Mouse (Mus musculus): ENCODE results near the gene Polm.

DNA sequence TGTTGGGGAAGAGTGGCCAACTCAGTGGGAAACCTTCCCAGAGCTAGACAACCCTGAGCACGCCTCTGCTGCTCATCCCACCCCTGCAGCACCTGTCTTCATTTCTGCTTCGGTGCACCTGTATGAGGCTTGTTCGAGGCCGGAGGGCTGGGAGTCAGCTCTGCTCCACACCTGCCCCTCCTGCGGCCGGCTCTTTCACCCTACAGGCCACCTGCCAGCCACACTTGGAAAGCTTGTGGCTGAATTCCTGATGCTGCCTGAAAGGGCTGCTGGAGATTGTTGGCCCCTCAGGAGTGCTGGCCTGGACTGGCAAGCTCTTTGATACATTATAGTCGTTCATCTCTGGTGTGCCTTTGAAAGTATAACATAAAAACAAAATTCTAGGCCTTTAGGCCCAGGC is 2.5 kb upstream of the Polm start:
- TF ChIP-seq CTCF (IDR thresholded peaks at IDR 0.05; ENCODE audit: insufficient read depth, low read length), result no peak
- TF ChIP-seq POLR2A (IDR thresholded peaks at IDR 0.05; ENCODE audit: borderline replicate concordance, extremely low read depth, low read depth, low read length), result no peak

All from lung, adult 2 months (tissue).